Mouse (Mus musculus): ENCODE data around the gene Ccdc8. TPM values are rescaled to one million over a fixed set of nuclear protein-coding genes. Genes with fewer than 3 reads are reported as not detected.

Gene Ccdc8
- polyA plus RNA-seq (2015; fragmentation: Nextera tagmentation; extraction: Ambion mirVana): 7.8 and 8.0 TPM in 2 replicates

DNA sequence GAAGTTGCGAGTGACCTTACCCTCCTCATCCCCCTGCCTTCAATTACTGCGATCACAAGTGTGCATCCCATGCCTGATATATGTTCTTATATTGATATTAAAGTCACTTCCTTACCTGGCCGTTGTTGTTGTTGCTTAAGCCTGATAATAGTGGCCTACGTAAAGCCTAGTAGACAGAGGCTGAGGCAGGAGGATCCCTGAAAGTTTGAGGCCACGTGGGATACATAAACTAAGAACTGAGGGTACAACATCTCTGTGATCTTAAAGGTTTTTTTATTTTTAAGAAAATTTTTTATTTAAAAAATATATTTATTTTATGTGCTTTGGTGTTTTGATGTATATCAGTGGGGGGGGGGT is at the start of gene Ccdc8:
Ccdc8 (plus strand) TSS at position 258 of the 357 bp plus-strand sequence.
- no peak for TF ChIP-seq CTCF (IDR thresholded peaks at IDR 0.05)
- no peak for TF ChIP-seq EP300 (IDR thresholded peaks at IDR 0.05)
- no peak within 1 kb of the TSS for H3K9ac ChIP-seq (replicated peaks; ENCODE audit: low read depth)
- no peaks in the 10 kb centered on the region for H3K27me3 ChIP-seq (replicated peaks; ENCODE audit: insufficient read depth, low read length)
- H3K9me3 ChIP-seq (ENCODE audit: low read length): no peaks in the 10 kb centered on the region
- WGBS: 92% methylated on average over 5 of the region's 5 CpGs
- ATAC-seq: no peak
- H3K4me2 ChIP-seq (replicated peaks; ENCODE audit: low read depth, low read length): peak within 1 kb of the TSS; percentile 78
- H3K36me3 ChIP-seq (ENCODE audit: insufficient read depth, low read length): no peaks in the 10 kb centered on the region
- H3K4me1 ChIP-seq (ENCODE audit: insufficient read depth, low read depth, low read length): peaks cover 15% of the 10 kb centered on the region
- H3K4me3 ChIP-seq (ENCODE audit: low read depth, low read length): peak within 1 kb of the TSS; percentile 51
- H3K27ac ChIP-seq (ENCODE audit: low read length): peak within 1 kb of the TSS; percentile 78
- DNase-seq (ENCODE audit: low spot score): no peak

DNA sequence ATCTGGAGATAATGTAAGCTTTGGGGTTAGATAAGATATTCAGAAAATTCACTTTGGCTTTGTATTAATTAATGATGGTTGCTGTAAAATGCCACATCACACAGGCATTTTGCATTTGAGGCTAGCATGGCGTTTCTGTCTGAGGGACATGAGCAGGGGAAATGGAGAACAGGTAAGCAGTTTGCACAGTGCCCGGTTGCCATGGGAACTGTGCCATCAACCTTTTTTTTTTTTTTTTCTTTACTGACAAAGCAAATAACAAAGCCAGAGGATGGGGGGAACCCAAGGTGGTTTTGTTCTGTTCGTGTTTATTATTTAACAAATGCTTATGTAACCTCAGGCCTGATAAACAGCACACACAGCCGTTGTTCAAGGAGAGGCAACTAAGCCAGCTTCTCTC is 49.6 kb upstream of the Ccdc8 start:
- Histone ChIP-seq H3K27me3 (replicated peaks; ENCODE audit: insufficient read depth, low read length) (peaks cover 27% of the 10 kb centered on the region), H3K36me3 (ENCODE audit: insufficient read depth, low read length) (no peaks in the 10 kb centered on the region), H3K9ac (replicated peaks; ENCODE audit: low read depth) (no peak overlapping the region), H3K9me3 (ENCODE audit: low read length) (no peaks in the 10 kb centered on the region), H3K4me1 (ENCODE audit: insufficient read depth, low read depth, low read length) (peaks cover 12% of the 10 kb centered on the region; the same call in 1 of the 2 replicates), H3K4me3 (ENCODE audit: low read depth, low read length) (no peak overlapping the region), H3K27ac (ENCODE audit: low read length) (no peak overlapping the region), H3K4me2 (replicated peaks; ENCODE audit: low read depth, low read length) (no peak overlapping the region)
- no peak for DNase-seq (ENCODE audit: low spot score)
- 35% methylated on average over 4 of the region's 4 CpGs for WGBS
- no peak for ATAC-seq
- no peak for TF ChIP-seq EP300 (IDR thresholded peaks at IDR 0.05)
- TF ChIP-seq CTCF (IDR thresholded peaks at IDR 0.05): no peak

GRCm38 (mm10) chr7:16944061-16944807 is 48.3 kb upstream of the Ccdc8 start, which contains the start of gene Pnmal2:
Gene Pnmal2 (plus strand): TSS chr7:16944682.
- Histone ChIP-seq H3K9me3 (ENCODE audit: low read length) (no peaks in the 10 kb centered on the region), H3K27me3 (replicated peaks; ENCODE audit: insufficient read depth, low read length) (peaks cover 27% of the 10 kb centered on the region), H3K27ac (ENCODE audit: low read length) (no peak within 1 kb of the TSS), H3K4me1 (ENCODE audit: insufficient read depth, low read depth, low read length) (peaks cover 19% of the 10 kb centered on the region; the same call in 1 of the 2 replicates), H3K9ac (replicated peaks; ENCODE audit: low read depth) (peak within 1 kb of the TSS; percentile 36; the same call in 1 of the 2 replicates), H3K4me3 (ENCODE audit: low read depth, low read length) (peak within 1 kb of the TSS; percentile 42), H3K4me2 (replicated peaks; ENCODE audit: low read depth, low read length) (peak within 1 kb of the TSS; percentile 84), H3K36me3 (ENCODE audit: insufficient read depth, low read length) (no peaks in the 10 kb centered on the region)
- peak; percentile 83 for ATAC-seq
- TF ChIP-seq CTCF (IDR thresholded peaks at IDR 0.05) (no peak), EP300 (IDR thresholded peaks at IDR 0.05) (no peak)
- WGBS: 16% methylated on average over 36 of the region's 36 CpGs
- DNase-seq (ENCODE audit: low spot score): peak; percentile 82

DNA sequence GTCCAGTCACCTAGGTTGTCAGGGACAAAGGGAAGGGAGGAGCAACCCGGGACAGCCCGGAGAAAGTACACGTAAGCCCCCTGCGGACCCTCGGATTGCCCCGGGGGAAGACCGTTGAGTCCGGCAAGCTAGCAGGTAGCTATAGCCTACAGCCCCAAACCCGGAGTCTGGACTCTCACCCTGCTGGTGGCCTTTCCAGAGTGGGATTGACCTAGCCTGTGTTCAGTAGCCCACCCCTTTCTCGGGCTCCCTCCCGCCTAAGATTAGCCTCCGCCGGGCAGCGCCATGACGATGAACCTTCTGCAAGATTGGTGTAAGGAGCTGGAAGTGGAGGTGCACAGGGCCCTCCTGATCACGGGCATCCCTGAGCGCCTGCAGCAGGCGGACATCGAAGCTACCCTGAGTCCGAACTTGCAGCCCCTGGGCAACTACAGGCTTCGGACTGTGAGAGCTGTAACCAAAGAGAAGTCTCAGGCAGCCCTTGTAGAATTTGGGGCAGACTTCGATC is 47.6 kb upstream of the Ccdc8 start:
- Histone ChIP-seq H3K27ac (ENCODE audit: low read length) (no peak overlapping the region), H3K4me3 (ENCODE audit: low read depth, low read length) (peak overlapping the region; percentile 42), H3K4me2 (replicated peaks; ENCODE audit: low read depth, low read length) (peak overlapping the region; percentile 84), H3K27me3 (replicated peaks; ENCODE audit: insufficient read depth, low read length) (peaks cover 28% of the 10 kb centered on the region), H3K9me3 (ENCODE audit: low read length) (no peaks in the 10 kb centered on the region), H3K36me3 (ENCODE audit: insufficient read depth, low read length) (no peaks in the 10 kb centered on the region), H3K4me1 (ENCODE audit: insufficient read depth, low read depth, low read length) (peaks cover 19% of the 10 kb centered on the region; the same call in 1 of the 2 replicates), H3K9ac (replicated peaks; ENCODE audit: low read depth) (peak overlapping the region; percentile 36; the same call in 1 of the 2 replicates)
- ATAC-seq (peak; percentile 6; the same call in 1 of the 2 replicates), DNase-seq (ENCODE audit: low spot score) (no peak)
- WGBS: 3% methylated on average over 22 of the region's 22 CpGs
- TF ChIP-seq CTCF (IDR thresholded peaks at IDR 0.05): no peak
- TF ChIP-seq EP300 (IDR thresholded peaks at IDR 0.05): no peak

DNA sequence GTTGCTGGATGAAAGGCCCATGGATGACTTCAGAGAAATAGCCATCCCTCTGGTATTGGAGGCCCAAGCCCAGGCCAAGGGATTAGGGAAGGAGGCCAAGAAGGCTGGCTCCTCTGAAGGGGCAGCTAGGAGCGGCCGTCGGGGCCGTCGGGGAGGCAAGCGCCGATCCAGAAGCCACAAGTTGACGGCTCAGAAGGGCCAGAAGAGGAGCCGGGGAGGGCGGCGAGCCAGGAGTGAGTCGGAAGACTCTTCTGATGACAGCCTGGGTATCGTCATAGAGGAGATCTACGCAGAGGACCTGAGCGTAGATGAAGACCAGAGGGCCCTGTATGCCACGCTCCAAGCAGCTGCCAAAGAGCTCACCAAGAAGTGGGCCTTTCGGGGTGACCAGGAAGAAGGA is 47.1 kb upstream of the Ccdc8 start:
- no peak overlapping the region for H3K27ac ChIP-seq (ENCODE audit: low read length)
- no peak overlapping the region for H3K4me2 ChIP-seq (replicated peaks; ENCODE audit: low read depth, low read length)
- peaks cover 30% of the 10 kb centered on the region for H3K27me3 ChIP-seq (replicated peaks; ENCODE audit: insufficient read depth, low read length)
- no peak overlapping the region for H3K4me3 ChIP-seq (ENCODE audit: low read depth, low read length)
- H3K9ac ChIP-seq (replicated peaks; ENCODE audit: low read depth): no peak overlapping the region
- H3K9me3 ChIP-seq (ENCODE audit: low read length): no peaks in the 10 kb centered on the region
- DNase-seq (ENCODE audit: low spot score): no peak
- no peaks in the 10 kb centered on the region for H3K36me3 ChIP-seq (ENCODE audit: insufficient read depth, low read length)
- peaks cover 21% of the 10 kb centered on the region; the same call in 1 of the 2 replicates for H3K4me1 ChIP-seq (ENCODE audit: insufficient read depth, low read depth, low read length)
- TF ChIP-seq EP300 (IDR thresholded peaks at IDR 0.05) (no peak), CTCF (IDR thresholded peaks at IDR 0.05) (no peak)
- WGBS: 22% methylated on average over 17 of the region's 17 CpGs
- ATAC-seq: no peak

DNA sequence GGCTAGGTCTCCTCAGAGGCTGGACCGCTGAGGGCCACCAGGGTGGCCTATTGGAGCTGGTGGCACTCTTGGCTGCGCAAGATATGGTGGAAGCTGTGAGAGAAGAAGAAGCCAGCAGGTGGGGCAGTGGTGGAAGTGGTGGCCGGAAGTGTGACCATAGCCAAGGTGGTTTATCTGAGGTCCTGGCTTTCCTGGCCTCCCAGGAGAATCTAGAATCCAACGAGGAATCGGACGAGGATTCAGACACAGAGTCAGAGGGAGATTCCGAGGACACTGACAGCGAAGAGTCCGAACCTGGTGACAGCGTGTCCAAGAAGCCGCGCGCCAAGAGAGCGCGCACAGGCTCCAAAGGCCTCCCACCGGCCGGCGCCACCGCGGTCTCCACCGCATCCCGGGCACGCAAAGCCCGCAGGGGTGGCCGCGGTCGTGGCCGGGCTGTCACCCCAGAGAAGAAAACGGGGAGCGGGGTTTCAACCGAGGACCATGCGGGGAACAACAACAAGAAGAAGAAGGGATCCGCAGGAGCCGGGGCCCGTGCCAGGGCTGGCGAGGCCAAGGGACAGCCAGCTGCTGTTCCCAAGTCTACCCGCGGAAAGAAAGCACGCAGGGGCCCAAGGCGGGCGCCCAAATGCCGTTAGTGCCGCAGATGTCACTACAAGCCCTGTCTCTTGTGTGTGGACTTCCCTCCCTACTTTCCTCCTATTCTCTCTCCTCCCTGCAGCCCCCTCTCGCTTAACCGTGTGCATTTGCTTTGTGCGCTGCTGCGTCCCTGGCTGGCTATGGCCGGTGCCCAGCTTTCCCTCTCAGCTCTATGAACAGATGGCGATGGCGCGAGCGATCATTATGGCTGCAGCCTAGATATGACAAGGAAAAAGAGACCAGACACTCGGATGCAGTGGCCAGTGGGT is 45.8 kb upstream of the Ccdc8 start:
- no peak for ATAC-seq
- 8% methylated on average over 50 of the region's 53 CpGs for WGBS
- H3K9me3 ChIP-seq (ENCODE audit: low read length): no peaks in the 10 kb centered on the region
- no peaks in the 10 kb centered on the region for H3K36me3 ChIP-seq (ENCODE audit: insufficient read depth, low read length)
- H3K4me3 ChIP-seq (ENCODE audit: low read depth, low read length): peak overlapping the region; percentile 23; the same call in 1 of the 2 replicates
- H3K9ac ChIP-seq (replicated peaks; ENCODE audit: low read depth): no peak overlapping the region
- H3K4me2 ChIP-seq (replicated peaks; ENCODE audit: low read depth, low read length): peak overlapping the region; percentile 56
- peaks cover 30% of the 10 kb centered on the region for H3K27me3 ChIP-seq (replicated peaks; ENCODE audit: insufficient read depth, low read length)
- no peak for TF ChIP-seq CTCF (IDR thresholded peaks at IDR 0.05)
- TF ChIP-seq EP300 (IDR thresholded peaks at IDR 0.05): no peak
- no peak overlapping the region for H3K27ac ChIP-seq (ENCODE audit: low read length)
- H3K4me1 ChIP-seq (ENCODE audit: insufficient read depth, low read depth, low read length): peaks cover 21% of the 10 kb centered on the region; the same call in 1 of the 2 replicates
- no peak for DNase-seq (ENCODE audit: low spot score)
